Mouse (Mus musculus): ENCODE measurements at regions not wholly inside any gene's neighbourhood (a gene's known extent, or its start where the extent isn't known, plus 50 kb on each side); places are given as distances from the start of the nearest gene placed in this dataset.
A peak's percentile ranks its signal among the peaks of the same experiment; 100 is the strongest.

DNA sequence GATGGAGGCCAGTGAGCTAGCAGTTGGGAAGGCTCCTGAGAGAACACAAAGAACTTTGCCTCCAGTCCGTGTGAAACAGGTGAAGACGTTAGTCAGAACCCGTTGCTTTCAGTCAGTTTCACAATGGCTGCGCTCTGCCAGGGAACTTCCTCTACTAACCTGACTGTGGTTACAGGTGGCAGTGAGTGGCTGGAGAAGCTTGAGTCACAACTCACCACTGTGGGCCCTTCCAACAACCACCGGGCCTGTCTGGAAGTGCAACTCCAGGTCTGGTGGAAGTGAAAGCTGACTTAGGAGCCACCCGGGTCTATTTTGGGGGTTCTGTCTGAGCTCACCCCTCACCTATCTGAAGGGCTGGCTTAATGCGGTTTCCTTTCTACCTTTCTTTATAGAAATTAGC, 214.8 kb upstream of the Id2 start:
- peak; percentile 76 for ATAC-seq (replicated peaks; ENCODE audit: poor library complexity)

DNA sequence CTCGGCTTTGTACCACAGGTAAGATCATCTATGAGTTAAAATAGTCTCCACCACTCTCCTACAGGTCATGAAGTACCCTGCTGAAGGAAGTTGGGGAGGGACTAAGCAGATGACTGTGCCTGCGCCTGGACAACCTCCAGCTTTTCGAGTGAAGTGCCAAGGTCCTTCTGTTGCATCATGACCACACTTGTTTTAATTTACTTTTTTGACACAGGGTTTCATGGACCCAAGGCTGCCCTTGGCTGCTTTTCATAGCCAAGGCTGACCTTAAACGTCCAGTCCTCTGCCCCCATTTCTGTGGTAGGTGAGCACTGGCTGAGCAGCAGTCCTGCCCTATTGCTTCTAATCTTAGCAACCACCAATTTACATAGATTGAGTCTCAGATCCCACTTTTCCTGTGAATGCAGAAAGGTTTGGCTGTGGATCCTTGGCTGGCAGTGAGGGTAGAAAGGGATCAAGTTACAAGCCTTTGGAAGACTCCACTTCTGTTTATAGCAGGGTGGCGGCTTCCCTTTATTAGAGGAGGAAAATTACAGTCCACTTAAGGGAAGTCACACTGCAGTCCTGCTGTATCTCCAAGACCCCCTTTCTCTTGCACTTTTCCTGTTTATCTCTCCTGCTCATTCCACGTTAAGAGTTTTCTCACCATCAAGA, 213.5 kb upstream of the Id2 start:
- 0 out of 2 replicates have a peak, but pooled peaks have one; percentile 46 for ATAC-seq (replicated peaks; ENCODE audit: poor library complexity)

DNA sequence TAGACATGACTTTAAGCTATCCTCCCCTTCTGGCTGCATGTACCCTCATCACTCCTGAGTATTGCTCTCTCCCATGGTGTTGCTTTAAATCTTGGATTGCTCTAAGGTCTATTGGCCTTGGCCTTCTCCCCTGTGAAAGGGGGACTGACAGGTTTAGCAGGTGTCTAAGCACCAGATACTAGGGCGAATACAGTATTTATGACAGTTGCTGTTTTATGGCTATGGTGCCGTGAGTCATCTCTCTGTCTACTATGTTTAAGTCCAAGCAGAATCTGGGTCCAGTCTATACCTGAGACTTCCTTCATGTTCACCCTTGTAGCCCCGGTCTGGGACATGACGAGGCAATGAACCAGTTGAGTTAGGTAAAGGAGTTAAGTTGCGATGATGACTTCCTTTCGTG, 212.3 kb upstream of the Id2 start:
- ATAC-seq (replicated peaks; ENCODE audit: poor library complexity): no peak

DNA sequence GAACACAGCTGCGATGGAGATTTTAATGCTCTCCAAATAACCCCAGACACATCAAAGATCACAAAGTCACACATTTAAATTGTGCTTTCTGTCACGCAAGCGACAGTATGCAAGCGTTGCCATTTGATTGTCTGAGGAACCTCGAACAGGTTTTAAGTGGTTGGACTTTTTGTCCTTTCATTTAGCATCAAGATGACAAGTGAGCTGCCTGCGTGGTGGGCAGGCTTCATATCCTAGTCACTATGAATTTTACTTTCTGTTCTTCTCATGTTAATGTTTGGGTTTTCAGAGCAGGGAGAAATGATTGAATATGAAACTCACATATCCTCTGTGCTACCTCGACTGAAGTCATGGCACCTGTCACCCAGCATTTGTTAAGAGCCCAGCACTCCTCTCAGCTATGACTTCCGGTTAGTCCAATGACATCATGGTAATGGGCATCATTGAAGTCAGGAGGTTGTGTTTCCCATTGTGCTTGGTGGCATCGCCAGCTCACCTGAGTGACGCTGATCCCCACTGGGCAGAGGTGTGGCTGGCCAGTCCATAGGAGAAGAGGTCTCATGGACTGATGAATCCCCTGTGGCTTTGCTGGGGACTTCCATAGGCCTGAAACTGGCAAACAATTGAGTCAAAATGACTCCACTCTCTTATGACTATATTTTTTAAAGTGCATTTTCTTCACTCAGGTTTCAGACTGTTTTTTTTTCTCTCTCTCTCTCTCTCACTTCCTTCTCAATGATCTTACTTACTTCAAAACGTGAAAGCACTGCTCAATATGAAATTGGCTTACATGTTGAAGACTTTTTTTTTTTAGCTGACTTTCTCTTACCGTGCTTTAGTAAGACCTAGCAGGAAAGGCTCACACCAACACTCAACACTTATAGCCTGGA, 209.1 kb upstream of the Id2 start:
- no peak for ATAC-seq (replicated peaks; ENCODE audit: poor library complexity)

DNA sequence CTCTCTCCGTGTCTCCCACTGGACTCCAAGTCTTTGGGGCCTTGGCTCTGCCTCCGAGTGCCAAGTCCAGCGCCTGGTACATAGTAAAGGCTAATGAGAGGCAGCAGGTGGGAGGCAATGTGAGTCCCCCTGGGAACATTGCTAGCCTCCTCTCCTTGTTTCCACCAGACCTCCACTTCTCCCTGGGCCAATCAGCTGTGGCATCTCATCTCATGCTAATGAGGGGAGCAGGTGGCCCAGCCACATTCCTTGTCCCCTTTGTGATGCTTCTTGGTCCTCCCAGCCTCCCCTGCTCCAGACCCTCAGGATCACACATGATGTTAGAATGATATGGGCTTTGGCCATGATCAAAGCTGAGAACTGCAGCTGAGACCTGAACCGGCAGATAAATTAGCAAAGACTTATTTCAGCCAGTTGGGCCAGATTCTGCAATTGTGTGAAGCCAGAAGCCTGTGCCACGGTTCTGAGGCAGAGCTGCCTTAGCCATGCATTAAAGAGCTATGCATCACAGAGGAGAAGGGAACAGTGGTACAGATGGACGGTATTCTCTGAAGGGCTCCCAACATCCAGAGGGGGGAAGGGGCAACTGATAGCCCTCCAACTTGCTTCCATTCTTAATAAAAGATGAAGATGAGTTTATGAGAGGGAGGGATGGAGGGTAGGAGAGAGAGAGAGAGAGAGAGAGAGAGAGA, 208.0 kb upstream of the Id2 start:
- ATAC-seq (replicated peaks; ENCODE audit: poor library complexity): no peak

DNA sequence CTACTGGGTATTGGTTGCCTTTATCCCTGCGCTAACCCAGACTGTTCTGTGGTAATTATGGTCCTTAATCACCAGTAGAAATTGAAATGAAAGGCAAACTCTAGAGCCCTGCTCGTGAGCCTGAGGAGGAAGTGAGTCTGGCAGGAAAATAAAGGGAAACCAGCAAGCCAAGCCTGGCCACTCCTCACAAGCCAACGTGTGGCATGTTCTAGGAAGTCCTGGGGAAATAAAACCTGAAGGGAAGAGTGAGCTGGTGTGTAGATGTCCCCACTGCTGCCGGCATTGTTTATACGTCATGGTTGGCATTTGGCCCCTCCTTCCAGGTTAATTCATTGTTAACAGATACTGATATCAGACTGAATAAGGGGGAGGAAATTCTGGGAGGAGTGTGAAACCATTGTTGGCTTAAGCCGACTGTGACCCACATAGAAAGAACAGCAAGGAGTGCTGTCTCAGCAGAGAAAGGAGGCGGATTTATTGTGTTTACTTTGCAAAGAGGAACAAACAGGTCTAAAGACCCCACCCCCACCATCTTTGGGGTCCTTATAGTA, 206.6 kb upstream of the Id2 start:
- peak; percentile 59 for ATAC-seq (replicated peaks; ENCODE audit: poor library complexity)

DNA sequence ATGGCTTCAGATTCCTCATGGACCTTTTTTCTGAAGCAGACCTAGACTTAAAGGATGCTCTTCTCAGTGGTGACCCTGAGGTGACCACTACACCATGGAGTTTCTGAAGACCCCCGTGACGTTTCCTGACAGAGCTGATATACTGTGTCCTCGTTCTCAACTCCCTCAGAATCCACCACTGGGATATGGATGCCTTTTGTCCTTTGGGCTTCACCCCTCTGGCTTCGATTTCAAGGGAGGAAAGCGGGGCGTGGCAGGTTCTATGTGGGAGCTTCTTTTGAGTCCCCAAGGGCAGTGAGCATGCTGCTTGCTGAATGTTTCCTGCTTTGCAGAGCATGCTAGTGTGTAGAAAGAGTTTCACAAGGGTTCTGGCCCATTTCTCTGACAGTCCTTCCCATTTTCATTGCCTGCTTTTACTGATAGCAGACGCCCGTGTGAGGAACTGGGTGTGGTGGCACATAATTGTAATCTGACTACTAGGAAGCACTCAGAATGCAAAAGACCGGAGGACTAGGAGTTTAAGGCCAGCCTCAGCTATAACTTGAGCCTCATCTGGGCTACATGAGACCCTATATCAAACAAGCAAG, 204.0 kb upstream of the Id2 start:
- ATAC-seq (replicated peaks; ENCODE audit: poor library complexity): peak; percentile 71

DNA sequence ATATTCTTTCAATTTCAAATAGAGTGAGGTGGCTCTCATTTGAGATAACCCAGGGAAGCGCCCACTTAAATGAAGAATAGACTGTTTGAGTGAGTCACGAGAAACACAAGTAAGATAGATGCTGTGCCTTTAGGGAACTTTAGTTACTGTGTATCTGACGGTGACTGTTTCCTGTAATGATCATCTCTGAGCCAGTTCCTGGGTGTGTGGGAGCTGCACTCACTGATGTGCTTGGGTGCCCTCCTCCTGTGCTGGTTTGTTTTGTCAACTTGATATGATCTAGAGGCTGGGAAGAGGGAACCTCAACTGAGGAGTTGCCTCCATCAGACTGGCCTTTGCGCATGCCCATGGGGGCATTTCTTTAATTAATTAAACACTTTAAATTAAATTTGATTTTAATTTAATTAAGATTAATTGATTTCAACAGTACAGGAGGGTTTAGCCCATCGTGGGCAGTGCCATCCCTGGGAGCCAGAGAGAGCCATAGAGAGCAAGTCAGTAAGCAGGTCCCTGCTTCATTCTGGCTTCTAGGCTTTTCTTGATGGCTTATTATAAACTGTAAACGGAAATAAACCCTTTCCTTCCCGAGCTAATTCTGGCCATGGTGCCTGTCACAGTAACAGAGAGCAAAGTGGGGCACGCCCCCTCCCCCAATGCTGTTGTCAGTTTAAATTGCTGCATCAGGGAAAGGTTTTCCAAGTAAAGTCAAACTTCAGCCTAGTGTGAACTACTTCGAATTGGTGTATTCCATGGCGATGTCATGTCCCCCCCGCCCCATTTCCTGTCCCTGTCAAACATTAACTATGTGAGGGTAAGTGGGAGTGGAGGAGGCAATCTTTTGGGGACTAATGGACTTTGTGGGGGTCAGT, 202.9 kb upstream of the Id2 start:
- no peak for ATAC-seq (replicated peaks; ENCODE audit: poor library complexity)

DNA sequence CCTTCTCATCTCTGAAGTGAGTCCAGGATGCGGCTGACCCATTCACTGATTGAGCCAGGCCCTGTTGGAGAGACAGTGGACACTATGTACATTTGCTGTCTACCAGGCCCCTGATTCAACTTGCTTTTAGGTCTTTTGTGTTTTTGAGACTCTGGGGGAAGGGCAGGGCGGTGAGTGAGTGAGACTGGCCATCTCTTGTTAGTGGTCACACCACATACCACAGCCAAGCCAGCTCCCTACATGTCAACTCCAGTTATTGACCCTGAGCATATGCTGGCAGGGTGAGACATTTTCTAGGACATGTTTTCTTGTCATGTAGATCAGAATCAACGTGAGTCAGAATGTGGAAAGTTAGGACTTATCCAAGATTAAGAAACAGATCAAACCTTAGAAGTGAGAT, 201.8 kb upstream of the Id2 start:
- no peak for ATAC-seq (replicated peaks; ENCODE audit: poor library complexity)

DNA sequence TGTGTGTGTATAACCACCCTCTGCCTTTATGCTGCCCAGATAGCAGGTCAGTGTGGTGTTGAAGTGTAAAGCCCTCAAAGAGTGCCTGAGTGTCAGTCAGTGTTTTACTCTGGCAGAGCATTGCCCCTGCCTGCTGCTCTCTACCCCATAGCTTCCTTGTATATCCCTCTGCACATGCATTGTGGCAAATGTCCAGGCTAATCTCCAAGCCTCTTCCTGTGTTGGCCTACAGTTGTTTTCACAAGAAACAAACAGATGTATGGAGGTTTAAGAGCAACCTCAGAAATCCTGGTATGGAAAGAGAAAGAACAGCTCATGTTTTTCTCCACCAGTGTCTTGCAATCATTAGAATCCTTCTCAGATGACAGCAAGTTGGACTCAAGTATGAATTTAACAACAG, 201.0 kb upstream of the Id2 start:
- ATAC-seq (replicated peaks; ENCODE audit: poor library complexity): no peak

DNA sequence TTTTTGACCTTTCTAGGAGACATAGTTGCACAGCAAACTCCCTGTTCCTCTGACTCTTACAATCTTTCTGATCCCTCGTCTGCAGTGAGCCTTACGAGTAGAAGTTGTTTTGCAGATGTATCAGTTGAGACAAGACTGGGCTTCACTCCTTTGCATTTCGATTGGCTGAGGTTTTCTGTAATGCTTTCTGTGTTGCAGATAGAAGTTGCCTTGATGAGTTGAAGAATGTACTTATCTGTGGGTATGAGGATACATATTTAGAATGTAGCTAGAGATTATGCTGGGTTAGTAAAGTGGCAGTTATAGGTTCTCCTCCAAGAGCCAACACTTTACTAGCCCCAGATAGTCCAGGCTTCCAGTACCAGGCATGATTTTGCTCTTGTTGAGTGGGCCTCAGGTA, 199.7 kb upstream of the Id2 start:
- peak; percentile 56 for ATAC-seq (replicated peaks; ENCODE audit: poor library complexity)

DNA sequence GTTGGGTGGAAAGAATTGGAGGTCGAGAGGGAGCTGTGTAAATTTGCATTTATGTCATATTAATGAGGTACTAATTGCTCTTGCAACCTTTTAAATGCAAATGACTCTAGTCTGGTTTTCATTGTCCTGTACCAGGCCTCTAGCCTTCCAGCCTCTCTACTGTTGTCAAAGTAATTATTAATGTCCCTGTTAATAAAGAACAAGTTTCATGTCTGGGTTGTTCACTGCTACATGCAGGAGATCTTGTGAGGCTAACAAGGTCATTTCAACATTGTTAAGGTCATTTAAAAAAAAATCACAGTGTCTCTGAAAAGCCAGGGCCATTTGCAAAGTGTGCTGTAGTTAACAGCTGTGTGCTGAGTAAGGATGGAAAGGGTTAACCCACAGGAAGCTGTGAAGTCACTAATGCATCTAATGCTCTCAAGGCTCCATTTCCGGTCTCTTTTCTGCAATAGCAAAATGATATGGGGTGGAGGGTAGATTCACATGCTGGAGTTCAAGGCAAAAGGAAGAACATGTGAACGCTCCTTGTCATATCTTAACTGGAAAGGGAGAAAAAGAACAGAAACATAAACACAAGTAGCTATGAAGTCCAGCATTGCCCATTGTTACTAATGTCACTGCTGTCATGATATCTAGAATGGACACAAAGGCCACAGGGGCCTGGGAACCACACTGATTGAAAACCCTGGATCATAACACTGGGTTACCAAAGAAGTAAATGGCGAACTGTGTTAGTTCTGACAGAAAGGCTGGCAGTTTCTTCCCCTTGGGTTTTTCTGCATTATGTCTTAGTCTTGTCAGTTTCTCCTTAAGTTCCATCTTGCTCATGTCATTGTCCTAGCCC, 197.5 kb upstream of the Id2 start:
- ATAC-seq (replicated peaks; ENCODE audit: poor library complexity): peak; percentile 29; the same call in 1 of the 2 replicates

DNA sequence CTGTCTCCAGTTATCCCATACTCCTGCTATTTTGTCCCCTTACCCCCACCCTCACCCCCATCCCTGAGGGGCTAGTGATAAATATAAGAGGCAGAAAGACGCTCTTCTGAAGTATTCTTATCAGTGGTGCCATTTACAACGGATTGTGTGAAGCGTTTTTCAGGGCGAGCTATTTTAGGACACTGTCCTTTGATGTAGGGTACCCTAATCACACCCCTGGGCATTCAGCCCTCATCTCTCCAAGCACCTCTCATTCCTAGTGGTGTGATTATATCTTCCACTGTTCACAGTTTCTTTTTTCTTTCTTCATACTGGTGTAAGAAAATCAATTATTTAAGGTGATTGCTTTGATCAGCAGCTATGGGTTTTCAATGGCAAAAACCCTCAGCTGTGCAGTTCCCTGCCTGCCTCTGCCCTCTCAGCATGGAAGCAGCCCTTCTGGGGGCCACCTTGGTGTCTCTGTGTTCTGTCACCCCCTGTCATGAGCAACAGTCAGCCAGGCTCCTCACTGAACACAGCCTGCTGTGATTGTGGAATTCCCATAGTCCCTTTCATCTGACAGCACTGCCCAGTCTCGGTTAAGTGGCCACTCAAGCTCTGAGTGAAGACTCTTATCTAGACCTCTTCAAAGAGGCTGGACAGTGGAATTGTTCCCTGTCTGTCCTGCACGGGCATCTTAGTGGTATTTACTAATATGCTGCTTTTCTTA, 196.7 kb upstream of the Id2 start:
- ATAC-seq (replicated peaks; ENCODE audit: poor library complexity): no peak

DNA sequence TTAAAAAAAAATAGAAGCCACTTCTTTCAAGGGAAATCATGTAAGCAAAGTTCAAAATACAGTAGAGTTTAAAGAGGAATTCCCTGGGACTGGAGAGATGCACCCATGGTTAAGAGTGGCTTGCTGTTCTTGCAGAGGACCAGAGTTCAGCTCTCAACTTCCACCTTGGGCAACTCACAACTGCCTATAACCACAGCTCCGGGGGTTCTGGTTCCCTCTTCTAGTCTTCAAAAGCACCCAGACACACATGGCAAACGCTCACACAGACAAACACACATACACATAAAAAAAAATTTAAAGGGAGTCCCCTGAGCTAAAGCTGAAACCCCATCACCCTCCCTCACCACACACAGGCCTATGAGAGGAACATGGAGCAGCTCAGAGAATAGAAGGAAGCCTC, 192.4 kb upstream of the Id2 start:
- peak; percentile 78 for ATAC-seq (replicated peaks; ENCODE audit: poor library complexity)

DNA sequence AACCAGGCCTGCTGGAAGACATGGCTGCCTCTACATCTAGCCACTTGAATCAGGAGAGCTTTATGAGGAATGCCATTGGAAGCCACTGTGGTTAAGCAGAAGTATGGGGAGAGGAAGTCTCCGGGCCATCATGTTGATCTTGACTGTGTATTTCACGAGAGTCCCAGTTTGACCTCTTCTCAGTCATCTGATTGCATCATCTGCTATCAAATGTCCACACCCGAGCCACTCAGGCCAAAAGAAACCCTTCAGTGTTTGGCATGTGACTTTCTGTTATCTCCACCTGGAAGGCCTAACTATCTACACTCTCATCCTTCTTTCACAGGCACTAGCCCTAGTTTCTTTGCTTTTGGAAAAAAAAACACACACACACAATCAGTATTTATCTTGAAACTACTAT, 186.9 kb upstream of the Id2 start:
- ATAC-seq (replicated peaks; ENCODE audit: poor library complexity): peak; percentile 83

DNA sequence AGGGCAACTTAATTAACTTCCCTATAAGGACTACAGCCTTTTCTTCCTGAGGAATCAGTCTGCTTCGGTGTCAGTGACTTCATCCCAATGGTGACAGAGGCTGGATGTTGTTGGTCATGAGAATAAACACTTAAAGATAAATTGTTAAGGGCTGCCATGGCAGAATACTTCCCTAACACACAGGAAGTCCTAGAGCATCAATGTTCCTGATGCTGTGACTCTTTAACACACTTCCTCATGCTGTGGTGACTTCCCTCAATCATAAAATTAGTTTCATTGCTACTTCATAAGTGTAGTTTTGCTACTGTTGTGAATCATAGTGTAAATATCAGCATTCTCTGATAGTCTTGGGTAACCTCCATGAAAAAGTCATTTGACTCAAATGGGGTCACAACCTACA, 184.5 kb upstream of the Id2 start:
- peak; percentile 68 for ATAC-seq (replicated peaks; ENCODE audit: poor library complexity)

DNA sequence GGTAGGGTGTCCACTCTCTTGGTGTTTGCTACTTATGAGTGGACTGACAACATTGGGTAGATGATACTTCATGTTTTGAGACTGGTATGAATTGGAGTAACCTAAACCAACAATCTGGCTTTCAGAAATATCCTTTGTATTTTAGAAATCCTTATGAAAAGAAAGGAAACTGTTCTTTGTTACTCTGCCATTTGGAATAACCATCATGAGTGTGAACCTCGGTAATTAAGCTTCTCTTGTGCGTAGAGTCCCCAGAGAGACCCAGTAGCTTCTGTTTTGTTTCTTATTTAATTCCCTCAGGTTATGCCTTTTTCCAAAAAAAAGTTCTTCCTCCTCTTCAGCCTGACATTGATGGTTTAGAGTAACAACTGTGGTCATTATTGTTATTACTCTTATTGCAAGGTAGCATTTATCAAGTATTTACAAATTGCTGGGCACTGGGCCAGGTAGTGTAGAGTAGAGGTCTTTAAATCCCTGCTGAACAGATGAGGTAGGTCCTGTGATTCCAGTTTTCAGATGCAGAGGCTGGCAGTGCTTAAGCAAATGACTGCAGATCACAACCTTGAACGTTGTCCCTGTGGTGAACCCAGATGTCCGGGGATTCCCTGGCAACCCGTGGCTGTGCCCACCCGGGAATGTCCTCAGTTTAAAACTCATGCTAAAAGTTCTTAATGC, 176.8 kb upstream of the Id2 start:
- ATAC-seq (replicated peaks; ENCODE audit: poor library complexity): no peak

DNA sequence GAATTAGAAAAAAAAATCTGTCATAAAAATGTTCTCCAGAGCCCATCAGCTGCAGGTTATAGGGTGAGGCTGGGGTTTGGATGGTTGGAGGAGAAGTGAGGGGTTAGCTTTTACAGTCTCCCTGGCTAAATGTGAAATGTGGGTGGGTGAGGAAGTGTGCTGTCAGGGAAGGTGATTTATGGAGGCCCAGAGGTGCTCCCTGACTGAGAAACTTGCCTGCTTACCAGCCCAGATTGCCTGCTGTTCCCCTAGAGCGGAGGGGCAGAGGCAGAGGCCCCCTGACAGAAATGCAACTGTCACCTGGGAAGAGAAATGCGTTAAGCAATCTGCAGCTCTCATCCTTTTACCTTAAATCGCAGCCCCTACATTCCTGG, 175.8 kb upstream of the Id2 start:
- no peak for ATAC-seq (replicated peaks; ENCODE audit: poor library complexity)
